Mouse (Mus musculus) lung, postnatal 25 days (tissue): ENCODE results near the gene Soga1.

Source experiments
- DNase-seq: peaks from one replicate; pipeline ENCODE4 v3.0.0; 2022; ENCODE audit warnings: low spot score

Soga1 gene

DNA sequence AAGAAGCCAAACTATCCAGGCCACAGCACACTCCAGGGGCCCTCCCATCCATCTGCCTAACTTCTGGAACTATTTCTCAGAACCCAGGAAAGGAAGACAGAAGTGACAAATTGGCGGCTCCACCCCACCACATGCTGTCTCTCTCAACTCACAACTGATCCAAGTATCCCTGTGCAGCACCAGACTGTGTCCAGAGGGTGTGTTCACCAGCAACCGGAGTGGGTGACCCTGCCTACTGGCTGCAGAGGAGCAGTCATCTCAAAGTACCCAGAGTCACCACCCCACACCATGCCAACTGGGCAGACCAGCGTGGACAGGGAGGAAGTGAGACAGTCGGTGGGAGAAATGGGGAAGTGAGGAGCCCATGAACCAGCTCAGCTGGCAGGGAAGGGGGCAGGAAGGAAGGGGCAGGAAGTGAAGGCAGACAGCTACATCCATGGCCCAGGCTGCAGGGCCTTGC, 15.8 kb downstream of the Soga1 start:
- no peak for DNase-seq

GRCm38 (mm10) chr2:157060557-157061305, 18.3 kb downstream of the Soga1 start:
- no peak for DNase-seq

DNA sequence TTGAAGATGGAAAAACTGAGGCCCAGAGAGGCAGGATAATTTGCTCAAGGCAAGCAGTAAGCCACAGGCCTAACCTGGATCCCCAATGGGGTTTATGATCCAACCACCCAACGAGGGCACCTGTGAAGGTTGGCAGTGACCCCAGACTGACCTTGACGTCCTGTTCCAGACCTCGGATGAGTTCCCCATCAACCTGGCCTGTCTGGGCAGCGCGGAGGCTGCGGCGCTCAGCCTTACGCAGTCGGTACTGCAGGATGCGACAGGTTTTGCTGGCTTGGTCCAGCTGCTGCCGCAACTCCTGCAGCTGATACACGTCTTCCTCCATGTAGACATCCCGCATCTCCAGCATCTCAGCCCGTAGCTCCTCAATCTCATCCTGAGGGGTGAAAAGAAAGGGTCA, 19.0 kb downstream of the Soga1 start:
- no peak for DNase-seq

- no peak for DNase-seq
These were observed 19.9 kb downstream of the Soga1 start for GRCm38 (mm10) chr2:157059166-157059565.

DNA sequence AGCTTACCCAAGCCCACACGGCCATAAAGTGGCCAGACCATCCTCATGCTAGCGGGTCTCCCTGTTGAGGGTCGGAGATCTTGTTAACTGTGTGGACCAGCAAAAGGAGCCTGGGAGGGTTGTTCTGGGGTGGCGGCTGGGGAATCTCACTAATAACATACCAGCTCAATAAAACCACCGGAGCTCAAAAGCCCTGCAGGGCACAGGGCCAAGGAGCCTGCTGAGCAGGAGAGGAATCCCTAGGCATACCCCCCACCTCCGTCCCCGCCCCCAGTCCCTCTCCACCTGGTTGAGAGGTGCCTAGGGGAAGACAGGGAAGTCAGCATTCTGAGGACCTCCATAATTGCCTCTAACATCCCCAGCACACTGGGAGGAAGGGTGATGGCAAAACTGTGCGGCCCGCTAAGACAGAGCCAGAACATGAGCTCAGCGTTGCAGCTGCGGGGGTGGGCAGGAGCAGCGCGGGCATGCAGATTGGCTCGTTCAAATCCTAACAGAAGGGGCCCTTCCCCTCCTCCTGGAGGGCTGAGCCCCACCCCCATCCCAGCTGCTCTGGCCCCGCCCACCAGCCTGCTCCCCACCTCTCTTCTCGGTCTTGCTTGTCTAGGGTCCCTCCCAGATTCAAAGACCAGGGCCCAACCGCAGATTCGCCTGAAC, 20.6 kb downstream of the Soga1 start:
- no peak for DNase-seq

DNA sequence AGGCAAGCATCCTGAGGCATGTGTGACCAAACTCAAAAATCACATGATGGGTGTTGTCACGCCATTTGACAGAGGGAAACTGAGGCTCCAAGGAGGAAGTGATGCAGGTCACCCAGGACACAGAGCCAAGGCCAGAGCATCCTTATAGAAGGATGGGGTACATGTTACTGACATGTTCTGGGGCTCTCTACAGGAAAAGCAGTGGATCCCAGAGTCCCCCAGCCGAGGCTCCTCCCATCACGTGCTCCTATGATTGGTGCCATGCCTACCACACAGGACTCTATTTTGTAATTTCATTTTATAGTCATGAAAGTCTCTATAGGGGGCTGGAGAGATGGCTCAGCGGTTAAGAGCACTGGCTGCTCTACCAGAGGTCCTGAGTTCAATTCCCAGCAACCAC, 21.3 kb downstream of the Soga1 start:
- no peak for DNase-seq

DNA sequence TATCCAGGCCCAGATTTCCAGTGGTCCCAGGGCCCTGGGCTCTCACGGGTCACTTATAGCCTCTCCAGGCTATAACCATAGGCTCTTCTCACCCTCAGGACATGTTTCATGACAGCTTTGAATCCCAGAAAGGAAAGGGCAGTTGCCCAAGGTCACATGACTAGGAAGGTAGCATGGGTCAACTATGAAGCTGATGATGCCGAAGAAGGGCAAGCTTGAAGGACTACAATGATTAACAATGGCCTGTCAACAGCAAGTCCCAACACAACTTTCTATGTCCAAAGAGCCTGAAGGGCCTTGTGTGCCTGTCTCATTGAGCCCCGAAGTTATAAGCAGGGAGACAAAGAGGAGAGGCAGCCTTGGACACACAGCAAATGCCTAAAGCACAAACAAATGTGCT, 21.9 kb downstream of the Soga1 start:
- DNase-seq, result no peak

DNA sequence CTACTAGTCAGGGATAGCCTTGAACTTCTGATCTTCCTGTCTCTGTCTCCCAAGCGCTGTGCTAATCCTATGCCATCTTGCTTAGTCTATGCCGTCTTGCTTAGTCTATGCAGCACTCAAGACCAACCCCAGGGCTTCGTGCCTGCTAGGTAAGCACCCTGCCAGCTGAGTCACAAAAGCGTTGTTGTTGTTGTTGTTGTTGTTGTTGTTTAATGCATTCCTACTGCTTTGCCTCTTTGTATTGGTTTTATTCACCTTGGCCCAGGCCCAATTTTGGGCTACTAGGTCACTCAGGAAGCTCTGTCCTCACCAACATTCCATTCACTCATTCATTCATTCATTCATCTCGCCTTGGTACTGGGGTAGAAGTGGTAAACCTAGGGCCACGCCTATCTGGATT, 23.3 kb downstream of the Soga1 start:
- DNase-seq, result no peak

GRCm38 (mm10) chr2:157054816-157055215, 24.2 kb downstream of the Soga1 start:
- no peak for DNase-seq

- DNase-seq, result peak; percentile 80
These were observed 24.8 kb downstream of the Soga1 start for GRCm38 (mm10) chr2:157054297-157054696.

GRCm38 (mm10) chr2:157053787-157054186, 25.3 kb downstream of the Soga1 start:
- DNase-seq, result no peak

DNA sequence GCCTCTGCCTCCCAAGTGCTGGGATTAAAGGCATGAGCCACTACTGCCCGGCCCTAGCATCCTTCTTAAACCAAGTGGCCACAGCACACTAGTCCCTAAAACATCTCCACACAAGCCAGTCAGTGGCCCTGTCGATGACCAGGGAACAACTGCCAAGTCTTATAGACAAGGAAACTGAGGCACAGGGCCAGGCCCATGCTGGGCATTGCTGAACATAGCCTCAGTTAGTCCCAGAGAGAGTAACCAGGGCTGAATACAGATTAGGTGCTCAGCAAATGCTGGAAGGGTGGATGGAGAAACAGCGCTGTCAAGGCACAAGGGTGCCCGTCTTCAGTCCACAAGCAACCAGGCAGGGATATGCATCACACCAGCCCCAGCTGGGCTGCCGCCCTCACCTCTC, 25.9 kb downstream of the Soga1 start:
- DNase-seq, result no peak

DNA sequence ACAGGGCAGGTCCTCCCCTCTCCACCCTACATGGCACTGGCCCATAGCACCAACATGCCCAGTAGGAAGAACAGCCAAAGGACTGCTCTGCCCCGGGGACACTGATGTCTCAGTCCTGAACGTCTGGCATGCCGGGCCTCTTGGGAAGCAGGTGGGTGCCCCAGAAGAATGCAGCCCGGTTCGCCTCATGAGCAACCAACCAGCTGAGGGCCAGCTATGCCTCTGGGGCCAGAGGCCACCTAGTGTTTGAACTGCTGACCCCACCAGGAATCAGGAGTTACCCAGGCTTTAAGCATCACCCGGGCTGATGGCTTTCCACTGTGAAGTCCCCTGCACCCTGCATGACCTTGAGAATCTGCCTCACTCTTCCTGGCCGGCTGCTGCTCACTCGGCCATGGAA, 26.6 kb downstream of the Soga1 start:
- DNase-seq, result no peak

DNA sequence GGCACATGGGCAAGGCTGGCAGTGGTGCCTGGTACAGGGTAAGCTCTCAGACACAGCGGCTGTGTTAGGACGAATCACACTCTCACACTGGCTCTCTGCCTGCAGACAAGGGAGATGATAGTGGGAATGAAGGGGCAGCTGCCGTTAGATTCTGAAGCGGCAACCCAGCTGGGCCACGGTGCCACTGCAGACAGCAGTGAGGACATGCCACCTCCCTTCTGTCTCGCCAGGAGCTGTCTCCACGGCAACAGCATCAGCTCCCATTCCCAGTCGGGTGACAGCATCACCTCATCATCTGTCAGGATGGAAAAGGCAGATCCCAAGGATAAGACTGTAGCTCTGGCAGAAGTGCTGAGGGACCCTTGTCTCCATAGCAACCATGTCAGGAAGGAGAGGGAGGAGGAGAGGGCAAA, 29.2 kb downstream of the Soga1 start:
- DNase-seq, result no peak

DNA sequence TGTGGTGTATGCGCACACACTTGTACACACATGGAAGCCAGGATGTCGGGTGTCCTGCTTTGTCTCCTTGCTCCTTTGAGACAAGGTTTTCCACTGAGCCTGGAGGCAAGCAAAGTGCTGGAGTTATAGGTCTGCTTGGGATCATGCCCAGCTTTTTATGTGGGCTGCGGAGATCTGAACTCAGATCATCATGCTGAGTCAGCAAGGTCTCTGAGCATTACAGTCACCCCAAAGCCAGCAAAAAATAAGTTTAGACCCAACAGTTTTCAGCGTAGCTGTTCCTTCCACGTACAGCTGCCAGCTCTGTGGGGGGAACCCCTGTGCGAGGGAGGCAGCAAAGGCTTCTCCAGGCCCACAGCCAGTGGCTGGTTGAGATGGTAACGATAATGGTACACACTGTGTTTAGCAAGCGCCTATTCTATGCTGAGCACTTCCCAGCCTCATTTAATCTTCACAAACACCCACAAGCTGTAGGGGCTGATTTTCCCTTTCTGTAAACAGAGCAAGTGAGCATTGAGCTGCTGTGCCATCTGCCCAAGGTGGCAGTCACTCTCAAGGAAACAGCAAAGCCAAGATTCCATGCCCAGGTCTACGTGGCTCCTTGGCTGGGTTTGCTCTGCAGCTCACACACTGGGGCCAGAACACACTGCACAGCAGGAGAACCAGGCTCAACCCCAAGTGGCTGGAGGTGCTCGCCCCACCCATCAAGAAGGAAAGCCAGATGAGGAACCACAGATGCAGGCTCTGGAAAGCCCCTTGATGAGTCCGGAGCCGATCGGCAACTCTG, 30.5 kb downstream of the Soga1 start:
- DNase-seq, result no peak

- DNase-seq, result no peak
These were observed 32.1 kb downstream of the Soga1 start for GRCm38 (mm10) chr2:157046956-157047355.

GRCm38 (mm10) chr2:157045932-157046331, 33.1 kb downstream of the Soga1 start:
- DNase-seq, result no peak

DNA sequence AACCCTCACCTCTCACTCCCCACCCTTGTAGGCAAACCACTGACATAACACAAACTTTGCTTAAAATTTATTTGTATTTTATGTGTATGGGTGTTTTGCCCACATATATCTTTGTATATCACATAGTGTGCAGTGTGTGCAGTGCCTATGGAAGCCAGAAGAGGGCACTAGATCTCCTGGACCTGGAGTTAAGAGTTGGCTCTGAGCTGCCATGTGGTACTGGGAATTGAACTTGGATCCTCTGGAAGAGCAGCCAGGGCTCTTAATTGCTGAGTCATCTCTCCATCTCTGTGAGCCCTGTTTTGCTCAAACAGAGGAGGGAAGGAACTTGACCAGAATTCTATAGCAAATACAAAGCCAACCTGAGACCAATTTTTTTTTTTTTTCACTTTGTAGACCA, 35.1 kb downstream of the Soga1 start:
- DNase-seq, result no peak

DNA sequence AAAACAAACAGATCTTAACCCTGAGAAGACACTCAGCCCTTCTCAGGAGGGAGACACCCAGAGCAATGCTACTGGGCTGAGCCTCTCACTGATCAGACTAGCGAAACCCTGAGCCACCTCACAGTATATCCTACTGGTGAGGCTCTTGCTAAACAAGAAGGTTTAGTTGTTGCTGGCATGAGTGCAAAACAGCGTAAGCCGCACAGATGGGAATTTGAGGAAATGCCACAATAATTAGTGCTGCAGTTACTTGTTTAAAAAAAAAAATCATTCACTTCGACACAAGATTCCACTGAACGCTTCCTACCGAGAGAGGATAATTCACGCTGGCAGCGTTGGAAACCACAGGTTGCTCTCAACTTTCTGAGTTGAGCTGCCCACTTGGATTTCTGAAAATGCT, 35.5 kb downstream of the Soga1 start:
- no peak for DNase-seq

DNA sequence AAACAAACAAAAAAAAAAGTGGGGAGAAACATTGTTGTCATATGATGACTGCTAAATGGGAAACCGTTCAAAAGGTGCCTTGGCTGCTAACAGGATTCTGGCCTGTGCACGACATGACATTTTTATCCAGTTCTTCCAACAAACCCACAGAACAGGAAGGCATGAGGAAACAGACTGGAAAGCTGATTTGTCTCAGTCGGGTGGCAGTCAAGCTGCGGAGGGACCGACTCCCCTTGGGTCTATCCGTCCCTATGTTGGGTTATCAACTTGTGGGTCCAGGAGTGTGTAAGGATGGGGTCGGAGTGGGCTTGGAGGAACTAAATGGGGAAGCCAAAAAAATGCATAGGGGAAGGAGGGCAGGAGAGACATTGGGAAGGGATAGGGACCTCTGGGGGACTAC, 37.6 kb downstream of the Soga1 start:
- DNase-seq, result no peak

DNA sequence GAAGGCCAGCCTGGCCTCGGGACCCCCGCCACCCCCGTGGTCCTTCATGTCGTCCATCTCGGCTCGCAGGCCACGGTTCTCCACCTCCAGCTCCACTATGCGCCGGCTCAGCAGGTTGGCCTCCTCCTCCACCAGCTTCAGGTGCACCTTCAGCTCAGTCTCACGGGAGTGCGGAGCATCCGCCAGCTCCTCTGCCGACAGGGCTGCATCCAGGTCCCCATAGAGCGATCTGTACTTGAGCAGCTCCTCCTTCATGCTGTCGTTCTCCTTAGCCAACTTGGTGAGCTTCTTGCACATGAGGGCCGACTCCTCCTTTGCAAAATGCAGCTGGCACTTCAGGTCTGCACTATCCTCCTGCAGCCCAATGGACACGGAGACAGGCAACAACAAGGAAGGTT, 38.4 kb downstream of the Soga1 start:
- no peak for DNase-seq

GRCm38 (mm10) chr2:157039900-157040648, 39.0 kb downstream of the Soga1 start:
- peak; percentile 38 for DNase-seq
